Mouse (Mus musculus) embryonic facial prominence, embryonic 11.5 days (tissue): ENCODE data around the gene Hadha. TPM values are rescaled to one million over a fixed set of nuclear protein-coding genes. Genes with fewer than 3 reads are reported as not detected.

Experiments used
- ATAC-seq: fragments of 200-750 bp; cut with Nextera tagmentation; replicated peaks from 2 replicates; pipeline ENCODE4 v1.8.0; 2017; ENCODE audit warnings: low read depth; ENCODE audit not compliant: insufficient number of reproducible peaks, low FRiP score, low TSS enrichment
- DNase-seq: peaks from one replicate; pipeline ENCODE4 v3.0.0-alpha.2; 2015; ENCODE audit warnings: low spot score
- H3K27ac ChIP-seq: fragments of 300-500 bp; sonication (generic); replicated peaks from 2 replicates; pipeline ENCODE4 v1.5.1; 2014; ENCODE audit warnings: mild to moderate bottlenecking, low read depth, low read length, control low read depth
- H3K27me3 ChIP-seq: fragments of 300-500 bp; sonication (generic); 2 replicates; pipeline ENCODE4 v1.6.1; 2014; ENCODE audit warnings: mild to moderate bottlenecking, low read length, moderate library complexity, mixed read lengths; ENCODE audit not compliant: control insufficient read depth, insufficient read depth
- H3K36me3 ChIP-seq: fragments of 300-500 bp; sonication (generic); replicated peaks from 2 replicates; pipeline ENCODE4 v1.6.1; 2014; ENCODE audit warnings: low read depth, mild to moderate bottlenecking, low read length, moderate library complexity, mixed read lengths; ENCODE audit not compliant: control insufficient read depth, insufficient read depth
- H3K4me1 ChIP-seq: fragments of 300-500 bp; sonication (generic); 2 replicates; pipeline ENCODE4 v1.6.1; 2014; ENCODE audit warnings: low read length, mixed read lengths; ENCODE audit not compliant: control insufficient read depth, insufficient read depth
- H3K4me2 ChIP-seq: fragments of 300-500 bp; sonication (generic); 2 replicates; pipeline ENCODE4 v1.6.1; 2014; ENCODE audit warnings: low read depth, mild to moderate bottlenecking, control low read depth, low read length, moderate library complexity
- H3K4me3 ChIP-seq: fragments of 300-500 bp; sonication (generic); 2 replicates; pipeline ENCODE4 v1.5.1; 2014; ENCODE audit warnings: low read depth, low read length, control low read depth
- H3K9ac ChIP-seq: fragments of 300-500 bp; sonication (generic); replicated peaks from 2 replicates; pipeline ENCODE4 v1.6.1; 2014; ENCODE audit warnings: mild to moderate bottlenecking, control low read depth, low read length
- H3K9me3 ChIP-seq: fragments of 300-500 bp; sonication (generic); replicated peaks from 2 replicates; pipeline ENCODE4 v1.6.1; 2016; ENCODE audit warnings: mild to moderate bottlenecking, low read length, inconsistent platforms, mixed read lengths; ENCODE audit not compliant: control insufficient read depth
- WGBS: fragments of 180-500 bp; shearing (Covaris S2); extraction: QIAGEN DNeasy Blood & Tissue Kit; methylation state at CpG from one replicate; pipeline ENCODE4 v1.1.7; 2014; 5-methylcytosine and 5-hydroxymethylcytosine counted together
- polyA plus RNA-seq: library from polyadenylated mRNA; unstranded; fragments of >200 nt; fragmentation: Nextera tagmentation; extraction: Ambion mirVana; gene quantifications from 2 replicates; pipeline ENCODE4 v1.2.1, GENCODE M21; 2014

Gene Hadha
- polyA plus RNA-seq, 1 experiment from 2014 or later = 101 TPM

DNA sequence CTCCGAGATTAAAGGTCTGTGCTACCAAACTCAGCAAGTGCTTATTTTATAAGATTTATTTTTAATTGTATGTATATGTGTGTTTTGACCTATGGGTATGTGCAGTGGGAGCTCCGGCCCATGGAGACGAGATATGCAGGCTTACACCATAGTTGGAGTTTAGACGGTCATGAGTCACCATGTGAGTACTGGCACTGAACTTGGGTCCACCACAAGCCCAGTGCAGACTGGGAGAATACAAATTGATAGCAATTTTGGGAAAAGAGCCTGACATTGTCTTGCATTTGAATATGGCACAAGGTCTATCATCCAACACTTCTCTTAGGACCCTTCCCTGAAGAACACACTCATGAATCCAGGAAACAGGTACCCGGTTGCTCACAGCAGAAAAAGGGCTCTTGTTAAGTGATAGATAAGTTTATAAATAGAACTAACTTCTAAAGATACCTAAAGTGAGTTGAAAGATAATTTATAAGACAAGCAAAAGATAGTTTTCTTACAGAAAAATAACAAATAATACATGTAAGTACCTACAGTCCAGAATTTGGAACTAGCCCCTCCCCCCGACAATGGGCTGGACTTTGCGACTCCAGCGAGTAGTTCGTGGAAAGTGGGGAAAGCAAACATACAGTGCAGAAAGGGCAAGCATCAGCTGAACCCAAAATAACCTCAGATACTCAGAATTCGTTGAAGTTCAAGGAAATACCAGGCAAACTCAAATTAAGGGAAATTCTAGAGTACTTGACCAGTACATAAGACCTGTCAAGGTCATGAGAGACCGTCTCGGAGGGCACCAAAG lies 32.9 kb upstream of the Hadha start:
- Histone ChIP-seq H3K4me2 (no peak overlapping the region), H3K27ac (no peak overlapping the region), H3K4me3 (no peak overlapping the region), H3K9ac (no peak overlapping the region), H3K27me3 (no peaks in the 10 kb centered on the region), H3K4me1 (no peaks in the 10 kb centered on the region), H3K9me3 (no peaks in the 10 kb centered on the region), H3K36me3 (no peaks in the 10 kb centered on the region)
- DNase-seq (no peak), ATAC-seq (no peak)
- 90% methylated on average over 12 of the region's 12 CpGs for WGBS

DNA sequence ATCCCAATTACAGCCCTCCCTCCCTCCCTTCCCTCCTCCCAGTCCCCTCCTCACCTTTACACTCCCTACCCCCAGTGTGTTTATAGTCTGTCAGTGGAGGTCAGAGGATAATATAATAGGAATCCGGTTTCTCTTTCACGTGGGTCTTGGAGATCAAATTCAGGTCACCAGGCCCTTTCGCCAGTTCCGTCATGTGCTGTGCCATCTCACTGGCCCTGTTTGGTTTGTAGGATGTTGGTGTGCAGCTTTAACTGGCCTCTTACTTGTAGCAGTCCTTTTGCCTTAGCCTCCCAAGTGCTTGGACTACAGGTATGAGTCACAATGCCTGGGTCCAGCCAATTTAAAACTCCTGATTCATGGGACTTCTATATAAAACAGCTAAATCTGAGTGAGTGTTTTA lies 20.8 kb upstream of the Hadha start:
- Histone ChIP-seq H3K4me1 (peaks cover 4% of the 10 kb centered on the region), H3K36me3 (peaks cover 2% of the 10 kb centered on the region; the same call in 1 of the 2 replicates), H3K27ac (no peak overlapping the region), H3K9me3 (no peaks in the 10 kb centered on the region), H3K27me3 (no peaks in the 10 kb centered on the region), H3K4me2 (no peak overlapping the region), H3K4me3 (no peak overlapping the region), H3K9ac (no peak overlapping the region)
- DNase-seq (no peak), ATAC-seq (no peak)
- 30% methylated on average over 4 of the region's 4 CpGs for WGBS

DNA sequence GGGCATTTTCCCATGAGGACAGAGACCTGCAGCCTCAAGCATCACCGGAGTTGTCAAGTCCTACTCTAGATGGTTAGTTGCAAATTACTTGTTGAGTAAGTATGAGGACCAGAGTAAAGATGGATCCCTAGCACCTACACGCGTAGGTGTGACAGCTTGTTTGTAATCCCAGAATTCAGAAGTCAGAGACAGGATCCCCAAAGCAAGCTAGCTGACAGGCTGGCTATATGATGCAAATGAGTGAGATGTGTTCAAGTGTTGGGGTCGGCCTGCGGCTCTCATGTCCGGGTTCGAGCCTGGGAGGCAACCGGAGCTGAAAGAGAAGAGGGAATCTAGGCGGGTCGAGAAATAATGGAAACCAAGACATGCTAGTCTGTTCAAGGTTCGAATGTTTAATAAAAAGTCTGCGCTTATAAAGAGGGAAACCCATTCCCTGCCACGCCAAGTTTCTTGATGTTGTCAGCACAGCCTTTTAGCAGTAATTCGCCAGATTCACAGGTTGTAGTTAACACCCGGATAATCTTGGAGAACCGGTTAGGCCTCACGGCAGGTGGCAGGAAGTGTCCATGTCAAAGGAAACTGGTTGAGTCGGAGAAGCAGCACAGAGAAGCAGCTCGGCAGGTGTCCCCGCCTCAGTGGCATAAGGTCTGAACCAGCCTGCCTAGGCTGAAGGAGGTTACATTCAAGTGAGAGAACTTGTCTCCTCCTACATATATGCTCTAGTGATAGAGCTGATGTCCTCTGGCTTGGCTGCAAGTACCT lies 18.1 kb upstream of the Hadha start:
- Histone ChIP-seq H3K36me3 (peaks cover 2% of the 10 kb centered on the region; the same call in 1 of the 2 replicates), H3K4me2 (no peak overlapping the region), H3K4me3 (no peak overlapping the region), H3K4me1 (peaks cover 4% of the 10 kb centered on the region), H3K27ac (no peak overlapping the region), H3K9me3 (no peaks in the 10 kb centered on the region), H3K9ac (no peak overlapping the region), H3K27me3 (no peaks in the 10 kb centered on the region)
- ATAC-seq (no peak), DNase-seq (peak; percentile 35)
- 41% methylated on average over 20 of the region's 20 CpGs for WGBS

DNA sequence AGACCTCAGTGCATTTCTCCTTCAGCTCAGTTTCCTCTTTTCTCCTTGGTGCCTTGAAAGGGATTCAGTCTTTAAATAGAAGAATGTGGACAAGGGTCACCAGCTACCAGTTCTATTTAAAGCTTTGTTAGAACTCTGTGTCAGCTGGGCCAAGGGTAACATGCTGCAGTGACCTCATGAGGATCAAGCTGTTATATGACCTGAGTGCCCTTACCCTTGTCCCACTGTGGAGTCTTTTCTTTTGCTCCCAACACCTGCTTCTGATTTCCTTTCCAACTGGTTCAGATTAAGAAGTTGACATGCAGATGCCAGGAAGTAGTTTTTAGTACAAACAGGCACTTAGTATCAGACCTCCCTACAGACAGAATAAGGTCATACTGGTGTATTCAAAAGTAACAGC lies 17.2 kb upstream of the Hadha start:
- Histone ChIP-seq H3K36me3 (peaks cover 2% of the 10 kb centered on the region; the same call in 1 of the 2 replicates), H3K27me3 (no peaks in the 10 kb centered on the region), H3K9me3 (no peaks in the 10 kb centered on the region), H3K9ac (no peak overlapping the region), H3K27ac (no peak overlapping the region), H3K4me1 (peaks cover 4% of the 10 kb centered on the region), H3K4me2 (no peak overlapping the region), H3K4me3 (no peak overlapping the region)
- ATAC-seq = peak; percentile 73
- peak; percentile 88 for DNase-seq

DNA sequence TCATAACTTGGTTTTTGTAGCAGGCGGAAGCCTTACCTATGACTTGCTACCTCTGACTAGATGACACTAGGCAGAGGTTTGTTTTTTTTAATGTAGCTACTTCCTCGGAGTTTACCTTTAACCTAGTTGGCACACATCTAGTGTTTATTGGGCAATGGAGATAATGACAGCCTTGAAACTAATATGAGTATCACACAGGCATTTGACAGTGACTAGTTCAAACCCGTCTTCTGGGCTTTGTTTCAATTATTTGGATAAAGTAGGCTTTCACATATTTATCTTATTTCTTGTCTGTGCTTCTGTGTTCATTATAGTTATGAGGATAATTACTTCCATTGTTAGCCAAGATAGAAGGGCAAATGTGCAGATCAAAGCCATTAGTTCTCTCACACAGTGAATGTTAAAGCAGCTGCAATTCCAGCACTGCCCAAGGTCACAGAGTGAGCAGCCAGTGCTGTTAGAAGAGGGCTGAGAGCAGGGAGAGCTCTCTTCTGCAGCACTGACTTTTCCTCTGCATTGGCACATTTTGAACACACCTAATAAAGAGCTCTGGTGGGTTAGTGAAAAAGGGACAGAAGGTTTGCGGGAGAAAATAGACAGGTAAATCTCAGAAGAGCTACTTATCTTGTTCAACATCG lies 15.5 kb upstream of the Hadha start:
- H3K4me1 ChIP-seq = peaks cover 4% of the 10 kb centered on the region
- H3K4me2 ChIP-seq = no peak overlapping the region
- no peak overlapping the region for H3K4me3 ChIP-seq
- H3K9me3 ChIP-seq = no peaks in the 10 kb centered on the region
- no peaks in the 10 kb centered on the region; the same call in 1 of the 2 replicates for H3K36me3 ChIP-seq
- H3K9ac ChIP-seq = no peak overlapping the region
- no peak for ATAC-seq
- DNase-seq = no peak
- H3K27ac ChIP-seq = no peak overlapping the region
- WGBS = 86% methylated on average over 5 of the region's 5 CpGs
- no peaks in the 10 kb centered on the region for H3K27me3 ChIP-seq

DNA sequence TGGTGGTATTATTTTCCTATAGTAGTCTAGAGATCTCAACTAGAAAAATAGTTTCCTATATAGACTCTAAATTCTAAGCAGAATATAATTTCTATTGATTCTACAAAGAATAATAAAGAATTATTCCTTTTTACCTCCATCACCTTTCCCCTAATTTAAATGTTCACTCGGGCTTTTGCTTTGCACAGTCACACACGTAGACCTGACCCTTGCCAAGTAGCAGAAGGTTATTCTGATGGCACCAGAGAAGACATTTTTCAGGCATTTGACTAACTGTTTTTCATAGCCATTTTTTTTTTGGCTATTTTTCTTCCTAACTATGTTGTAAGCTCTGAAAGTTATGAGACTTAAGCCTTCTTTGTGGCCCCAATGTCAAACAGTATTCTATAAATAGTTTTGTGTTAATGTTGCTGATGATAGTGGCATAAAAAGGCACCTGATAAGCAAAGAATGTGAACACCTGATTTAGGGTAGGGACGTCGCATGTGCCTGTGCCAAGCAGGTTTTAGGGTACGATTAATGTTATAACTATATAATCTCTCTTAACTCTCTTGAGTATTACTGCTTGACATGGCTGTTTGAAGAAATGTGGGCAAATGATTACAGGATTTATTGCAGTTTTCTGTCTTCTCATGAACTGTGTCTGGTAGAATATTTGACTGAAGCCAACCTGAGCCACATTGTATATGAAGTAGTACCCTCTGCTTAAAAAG lies 10.4 kb upstream of the Hadha start:
- no peaks in the 10 kb centered on the region for H3K4me1 ChIP-seq
- no peak overlapping the region for H3K4me2 ChIP-seq
- no peak for ATAC-seq
- WGBS = 88% methylated on average over 5 of the region's 5 CpGs
- no peak overlapping the region for H3K4me3 ChIP-seq
- no peaks in the 10 kb centered on the region for H3K27me3 ChIP-seq
- no peaks in the 10 kb centered on the region for H3K9me3 ChIP-seq
- H3K36me3 ChIP-seq = no peaks in the 10 kb centered on the region; the same call in 1 of the 2 replicates
- no peak for DNase-seq
- no peak overlapping the region for H3K27ac ChIP-seq
- no peak overlapping the region for H3K9ac ChIP-seq

DNA sequence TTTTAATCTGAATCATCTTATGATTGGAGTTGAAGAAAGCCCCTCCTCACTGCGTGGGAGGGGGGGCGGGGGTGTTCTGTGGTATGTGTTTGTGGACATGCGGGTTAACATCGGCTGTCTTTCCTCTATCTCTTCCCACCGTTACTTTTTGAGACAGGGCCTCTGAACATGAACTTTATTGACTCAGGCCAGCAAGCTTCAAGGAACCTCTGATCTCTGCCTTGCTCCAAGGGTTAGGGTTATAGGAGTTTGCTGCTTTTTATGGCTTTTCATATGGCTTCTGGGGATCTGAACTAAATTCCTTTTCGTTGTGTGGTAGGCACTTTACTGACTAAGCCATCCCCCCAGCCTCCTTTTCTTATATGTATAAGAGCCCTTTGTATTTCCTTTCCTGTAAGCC lies 7.4 kb upstream of the Hadha start:
- Histone ChIP-seq H3K36me3 (no peaks in the 10 kb centered on the region), H3K9ac (no peak overlapping the region), H3K9me3 (no peaks in the 10 kb centered on the region), H3K4me2 (no peak overlapping the region), H3K4me1 (no peaks in the 10 kb centered on the region), H3K27ac (no peak overlapping the region), H3K4me3 (no peak overlapping the region), H3K27me3 (no peaks in the 10 kb centered on the region)
- WGBS = 90% methylated on average over 6 of the region's 6 CpGs
- ATAC-seq (no peak), DNase-seq (no peak)
